Mouse (Mus musculus): Measurements from ENCODE around the gene Apoc3. TPM values are rescaled to one million over a fixed set of nuclear protein-coding genes. Genes with fewer than 3 reads are reported as not detected.

Gene Apoc3
- total and polyA plus RNA-seq, 3 experiments, result not detected

DNA sequence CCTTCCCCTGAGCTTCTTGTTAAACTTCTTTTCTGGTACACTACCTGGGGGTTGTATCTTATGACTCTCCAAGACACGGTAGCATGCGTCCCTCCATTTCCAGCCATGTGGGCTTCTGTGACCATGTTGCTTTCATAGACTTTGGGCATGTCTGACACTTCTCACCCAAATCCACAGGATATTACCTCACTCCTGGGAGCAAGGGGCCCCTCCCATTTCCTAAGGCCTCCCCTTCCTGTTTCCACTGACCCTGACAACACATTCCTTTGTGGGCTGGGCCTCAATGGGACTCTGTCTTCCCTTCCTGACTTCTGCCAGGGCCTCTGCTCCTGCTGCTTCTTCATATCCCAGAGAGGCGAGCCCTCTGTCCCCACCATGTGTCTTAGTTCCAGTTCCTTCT lies 22.1 kb upstream of the Apoc3 start:
- Histone ChIP-seq H3K27me3 (replicated peaks) (no peaks in the 10 kb centered on the region), H3K4me3 (replicated peaks in 1 of 3; ENCODE audit: low read depth in 2 of 3, low read length in 2 of 3, poor library complexity in 1 of 3) (peak overlapping the region in 2 of 3 experiments; percentile 21 to 38), H3K36me3 (replicated peaks in 1 of 2; ENCODE audit: control insufficient read depth in 1 of 2, insufficient read depth in 1 of 2, low read length in 1 of 2) (no peaks in the 10 kb centered on the region), H3K9me3 (replicated peaks; ENCODE audit: low read length) (no peaks in the 10 kb centered on the region), H3K4me2 (ENCODE audit: insufficient read depth, low read depth, poor library complexity, severe bottlenecking) (no peak overlapping the region), H3K9ac (ENCODE audit: insufficient read depth, low read depth) (no peak overlapping the region), H3K27ac (ENCODE audit: insufficient read depth, low read depth) (no peak overlapping the region), H3K4me1 (ENCODE audit: control insufficient read depth in 1 of 2, insufficient read depth in 2 of 2) (peaks cover 3 to 12% of the 10 kb centered on the region in 2 experiments), H3K79me2 (replicated peaks; ENCODE audit: control insufficient read depth, extremely low read depth, insufficient read depth, poor library complexity, severe bottlenecking) (no peaks in the 10 kb centered on the region)
- TF ChIP-seq SIN3A (IDR thresholded peaks at IDR 0.05; ENCODE audit: low read length) (no peak), NRF1 (IDR thresholded peaks at IDR 0.05; ENCODE audit: low read depth, low read length) (no peak), NELFE (IDR thresholded peaks at IDR 0.05; ENCODE audit: low read depth, low read length) (no peak), RCOR1 (conservative IDR thresholded peaks at IDR 0.05; ENCODE audit: low read depth, low read length) (no peak), SMC3 (IDR thresholded peaks at IDR 0.05; ENCODE audit: low read depth, low read length) (no peak), MAFK (IDR thresholded peaks at IDR 0.05; ENCODE audit: insufficient replicate concordance, low read length) (no peak), USF1 (IDR thresholded peaks at IDR 0.05; ENCODE audit: low read depth, low read length) (no peak), JUN (IDR thresholded peaks at IDR 0.05; ENCODE audit: insufficient read depth, low read depth, low read length) (no peak), MXI1 (IDR thresholded peaks at IDR 0.05; ENCODE audit: low read depth, low read length) (no peak), MAX (IDR thresholded peaks at IDR 0.05; ENCODE audit: low read length) (peak; percentile 27; the same call in 1 of the 2 replicates), CTCF (conservative IDR thresholded peaks at IDR 0.05 in 1 of 2, IDR thresholded peaks at IDR 0.05 in 1 of 2; ENCODE audit: low read depth in 2 of 2, low read length in 2 of 2) (no peak), POLR2AphosphoS2 (IDR thresholded peaks at IDR 0.05; ENCODE audit: low read depth, low read length) (no peak), ZC3H11A (IDR thresholded peaks at IDR 0.05; ENCODE audit: low read depth, low read length) (no peak), PAX5 (IDR thresholded peaks at IDR 0.05; ENCODE audit: low read length) (no peak), MEF2A (IDR thresholded peaks at IDR 0.05; ENCODE audit: borderline replicate concordance, low read depth, low read length) (no peak), CHD2 (IDR thresholded peaks at IDR 0.05; ENCODE audit: low read length) (no peak), EP300 (IDR thresholded peaks at IDR 0.05; ENCODE audit: low read length) (no peak), MAZ (IDR thresholded peaks at IDR 0.05; ENCODE audit: low read depth, low read length) (no peak), JUND (conservative IDR thresholded peaks at IDR 0.05; ENCODE audit: low read depth, low read length) (no peak), POLR2A (IDR thresholded peaks at IDR 0.05; ENCODE audit: low read depth, low read length) (peak; percentile 53), ETS1 (conservative IDR thresholded peaks at IDR 0.05; ENCODE audit: low read depth, low read length) (no peak), IRF4 (IDR thresholded peaks at IDR 0.05; ENCODE audit: low read depth, low read length) (no peak), MYC (IDR thresholded peaks at IDR 0.05; ENCODE audit: low read depth, low read length) (peak; percentile 56; the same call in 1 of the 2 replicates), HCFC1 (IDR thresholded peaks at IDR 0.05; ENCODE audit: low read depth, low read length) (peak; percentile 46), TCF12 (IDR thresholded peaks at IDR 0.05; ENCODE audit: low read depth, low read length) (no peak), ZKSCAN1 (IDR thresholded peaks at IDR 0.05; ENCODE audit: borderline replicate concordance, low read depth, low read length) (no peak), E2F4 (IDR thresholded peaks at IDR 0.05; ENCODE audit: insufficient replicate concordance, low read depth, low read length) (no peak)
- dilution Hi-C loops (cut with MboI; ENCODE audit: extremely low pct_ligation_motif_present, extremely low pct_unique_long_range_greater_than_20kb, low sequenced_read_pairs), result no loop called here
- in situ Hi-C loops (cut with MboI; ENCODE audit: low pct_ligation_motif_present, low pct_unique_long_range_greater_than_20kb, low sequenced_read_pairs), result no loop called here
- DNase-seq (ENCODE audit: extremely low read depth), result peak; percentile 62

Data from CH12.LX (cell line).